Mouse (Mus musculus): ENCODE results near the gene Sf3b2. TPM values are rescaled to one million over a fixed set of nuclear protein-coding genes. Genes with fewer than 3 reads are reported as not detected.

Gene Sf3b2
- 418 and 450 TPM in 2 replicates for polyA plus RNA-seq (2014; fragmentation: Nextera tagmentation; extraction: Ambion mirVana)

GRCm38 (mm10) chr19:5294972-5295735 lies at the start of gene Sf3b2:
TSS of gene Sf3b2 (minus strand) at chr19:5295455.
- ATAC-seq (replicated peaks; ENCODE audit: low FRiP score): peak; percentile 93
- Histone ChIP-seq H3K4me3 (ENCODE audit: low read depth, low read length) (peak within 1 kb of the TSS; percentile 88), H3K36me3 (ENCODE audit: control insufficient read depth, insufficient read depth, low read length) (peaks cover 14% of the 10 kb centered on the region), H3K4me1 (replicated peaks; ENCODE audit: control insufficient read depth, insufficient read depth, low read length) (peaks cover 8% of the 10 kb centered on the region), H3K27me3 (ENCODE audit: control insufficient read depth, insufficient read depth, low read length) (no peaks in the 10 kb centered on the region), H3K9me3 (ENCODE audit: control insufficient read depth, low read length) (no peaks in the 10 kb centered on the region), H3K27ac (ENCODE audit: low read depth, low read length) (peak within 1 kb of the TSS; percentile 81), H3K4me2 (ENCODE audit: low read depth, low read length, severe bottlenecking) (peak within 1 kb of the TSS; percentile 68), H3K9ac (ENCODE audit: low read length) (peak within 1 kb of the TSS; percentile 89)
- under 1% methylated on average over 46 of the region's 46 CpGs for WGBS
- DNase-seq (ENCODE audit: low spot score): peak; percentile 98

- Histone ChIP-seq H3K36me3 (ENCODE audit: control insufficient read depth, insufficient read depth, low read length) (no peaks in the 10 kb centered on the region), H3K4me2 (ENCODE audit: low read depth, low read length, severe bottlenecking) (no peak overlapping the region), H3K9ac (ENCODE audit: low read length) (no peak overlapping the region), H3K4me1 (replicated peaks; ENCODE audit: control insufficient read depth, insufficient read depth, low read length) (no peaks in the 10 kb centered on the region), H3K4me3 (ENCODE audit: low read depth, low read length) (no peak overlapping the region), H3K9me3 (ENCODE audit: control insufficient read depth, low read length) (no peaks in the 10 kb centered on the region), H3K27ac (ENCODE audit: low read depth, low read length) (no peak overlapping the region), H3K27me3 (ENCODE audit: control insufficient read depth, insufficient read depth, low read length) (no peaks in the 10 kb centered on the region)
- DNase-seq (ENCODE audit: low spot score) (no peak), ATAC-seq (replicated peaks; ENCODE audit: low FRiP score) (no peak)
- 89% methylated on average over 7 of the region's 7 CpGs for WGBS
Observed at GRCm38 (mm10) chr19:5341360-5341759, 46.1 kb upstream of the Sf3b2 start.

GRCm38 (mm10) chr19:5337975-5338374 lies 42.7 kb upstream of the Sf3b2 start:
- no peaks in the 10 kb centered on the region for H3K4me1 ChIP-seq (replicated peaks; ENCODE audit: control insufficient read depth, insufficient read depth, low read length)
- no peak overlapping the region for H3K9ac ChIP-seq (ENCODE audit: low read length)
- no peaks in the 10 kb centered on the region for H3K27me3 ChIP-seq (ENCODE audit: control insufficient read depth, insufficient read depth, low read length)
- no peak overlapping the region for H3K27ac ChIP-seq (ENCODE audit: low read depth, low read length)
- H3K36me3 ChIP-seq (ENCODE audit: control insufficient read depth, insufficient read depth, low read length): no peaks in the 10 kb centered on the region
- H3K9me3 ChIP-seq (ENCODE audit: control insufficient read depth, low read length): no peaks in the 10 kb centered on the region
- H3K4me3 ChIP-seq (ENCODE audit: low read depth, low read length): no peak overlapping the region
- H3K4me2 ChIP-seq (ENCODE audit: low read depth, low read length, severe bottlenecking): no peak overlapping the region
- ATAC-seq (replicated peaks; ENCODE audit: low FRiP score): no peak
- DNase-seq (ENCODE audit: low spot score): peak; percentile 79
- 18% methylated on average over 5 of the region's 5 CpGs for WGBS

- Histone ChIP-seq H3K4me3 (ENCODE audit: low read depth, low read length) (no peak within 1 kb of the TSS), H3K9me3 (ENCODE audit: control insufficient read depth, low read length) (no peaks in the 10 kb centered on the region), H3K27ac (ENCODE audit: low read depth, low read length) (no peak within 1 kb of the TSS), H3K4me2 (ENCODE audit: low read depth, low read length, severe bottlenecking) (no peak within 1 kb of the TSS), H3K36me3 (ENCODE audit: control insufficient read depth, insufficient read depth, low read length) (no peaks in the 10 kb centered on the region), H3K9ac (ENCODE audit: low read length) (no peak within 1 kb of the TSS), H3K27me3 (ENCODE audit: control insufficient read depth, insufficient read depth, low read length) (no peaks in the 10 kb centered on the region), H3K4me1 (replicated peaks; ENCODE audit: control insufficient read depth, insufficient read depth, low read length) (no peaks in the 10 kb centered on the region)
- WGBS: 92% methylated on average over 6 of the region's 6 CpGs
- ATAC-seq (replicated peaks; ENCODE audit: low FRiP score) (no peak), DNase-seq (ENCODE audit: low spot score) (no peak)
Observed at GRCm38 (mm10) chr19:5335441-5335840, 40.2 kb upstream of the Sf3b2 start, which contains the start of gene Catsper1. TSS of gene Catsper1 (plus strand) at chr19:5335741.

GRCm38 (mm10) chr19:5334741-5335140 lies 39.5 kb upstream of the Sf3b2 start:
- WGBS: 83% methylated on average over 5 of the region's 5 CpGs
- Histone ChIP-seq H3K4me3 (ENCODE audit: low read depth, low read length) (no peak overlapping the region), H3K9ac (ENCODE audit: low read length) (no peak overlapping the region), H3K9me3 (ENCODE audit: control insufficient read depth, low read length) (no peaks in the 10 kb centered on the region), H3K27me3 (ENCODE audit: control insufficient read depth, insufficient read depth, low read length) (no peaks in the 10 kb centered on the region), H3K4me2 (ENCODE audit: low read depth, low read length, severe bottlenecking) (no peak overlapping the region), H3K36me3 (ENCODE audit: control insufficient read depth, insufficient read depth, low read length) (no peaks in the 10 kb centered on the region), H3K4me1 (replicated peaks; ENCODE audit: control insufficient read depth, insufficient read depth, low read length) (no peaks in the 10 kb centered on the region), H3K27ac (ENCODE audit: low read depth, low read length) (no peak overlapping the region)
- ATAC-seq (replicated peaks; ENCODE audit: low FRiP score): no peak
- DNase-seq (ENCODE audit: low spot score): no peak

GRCm38 (mm10) chr19:5327970-5328369 lies 32.7 kb upstream of the Sf3b2 start:
- no peak for DNase-seq (ENCODE audit: low spot score)
- Histone ChIP-seq H3K4me3 (ENCODE audit: low read depth, low read length) (no peak overlapping the region), H3K27ac (ENCODE audit: low read depth, low read length) (no peak overlapping the region), H3K27me3 (ENCODE audit: control insufficient read depth, insufficient read depth, low read length) (no peaks in the 10 kb centered on the region), H3K4me1 (replicated peaks; ENCODE audit: control insufficient read depth, insufficient read depth, low read length) (no peaks in the 10 kb centered on the region), H3K36me3 (ENCODE audit: control insufficient read depth, insufficient read depth, low read length) (no peaks in the 10 kb centered on the region), H3K4me2 (ENCODE audit: low read depth, low read length, severe bottlenecking) (no peak overlapping the region), H3K9ac (ENCODE audit: low read length) (no peak overlapping the region), H3K9me3 (ENCODE audit: control insufficient read depth, low read length) (no peaks in the 10 kb centered on the region)
- 83% methylated on average over 19 of the region's 19 CpGs for WGBS
- ATAC-seq (replicated peaks; ENCODE audit: low FRiP score): no peak

GRCm38 (mm10) chr19:5323801-5324200 lies 28.5 kb upstream of the Sf3b2 start:
- Histone ChIP-seq H3K4me1 (replicated peaks; ENCODE audit: control insufficient read depth, insufficient read depth, low read length) (no peaks in the 10 kb centered on the region), H3K4me2 (ENCODE audit: low read depth, low read length, severe bottlenecking) (no peak overlapping the region), H3K27me3 (ENCODE audit: control insufficient read depth, insufficient read depth, low read length) (no peaks in the 10 kb centered on the region), H3K9me3 (ENCODE audit: control insufficient read depth, low read length) (no peaks in the 10 kb centered on the region), H3K27ac (ENCODE audit: low read depth, low read length) (no peak overlapping the region), H3K4me3 (ENCODE audit: low read depth, low read length) (no peak overlapping the region), H3K36me3 (ENCODE audit: control insufficient read depth, insufficient read depth, low read length) (no peaks in the 10 kb centered on the region), H3K9ac (ENCODE audit: low read length) (no peak overlapping the region)
- ATAC-seq (replicated peaks; ENCODE audit: low FRiP score) (no peak), DNase-seq (ENCODE audit: low spot score) (no peak)
- WGBS: 66% methylated on average over 17 of the region's 17 CpGs

- Histone ChIP-seq H3K4me3 (ENCODE audit: low read depth, low read length) (no peak overlapping the region), H3K27ac (ENCODE audit: low read depth, low read length) (no peak overlapping the region), H3K27me3 (ENCODE audit: control insufficient read depth, insufficient read depth, low read length) (no peaks in the 10 kb centered on the region), H3K4me1 (replicated peaks; ENCODE audit: control insufficient read depth, insufficient read depth, low read length) (no peaks in the 10 kb centered on the region), H3K9me3 (ENCODE audit: control insufficient read depth, low read length) (peaks cover 2% of the 10 kb centered on the region; the same call in 1 of the 2 replicates), H3K36me3 (ENCODE audit: control insufficient read depth, insufficient read depth, low read length) (0 out of 2 replicates have a peak, but pooled peaks cover 2% of the 10 kb centered on the region), H3K4me2 (ENCODE audit: low read depth, low read length, severe bottlenecking) (no peak overlapping the region), H3K9ac (ENCODE audit: low read length) (no peak overlapping the region)
- ATAC-seq (replicated peaks; ENCODE audit: low FRiP score) (no peak), DNase-seq (ENCODE audit: low spot score) (no peak)
- 88% methylated on average over 8 of the region's 8 CpGs for whole genome bisulfite sequencing
Observed at GRCm38 (mm10) chr19:5313189-5313588, 17.9 kb upstream of the Sf3b2 start.

- Histone ChIP-seq H3K9me3 (ENCODE audit: control insufficient read depth, low read length) (no peaks in the 10 kb centered on the region; the same call in 1 of the 2 replicates), H3K9ac (ENCODE audit: low read length) (no peak overlapping the region), H3K27ac (ENCODE audit: low read depth, low read length) (no peak overlapping the region), H3K4me2 (ENCODE audit: low read depth, low read length, severe bottlenecking) (no peak overlapping the region), H3K27me3 (ENCODE audit: control insufficient read depth, insufficient read depth, low read length) (no peaks in the 10 kb centered on the region), H3K36me3 (ENCODE audit: control insufficient read depth, insufficient read depth, low read length) (peaks cover 5% of the 10 kb centered on the region; the same call in 1 of the 2 replicates), H3K4me1 (replicated peaks; ENCODE audit: control insufficient read depth, insufficient read depth, low read length) (no peaks in the 10 kb centered on the region), H3K4me3 (ENCODE audit: low read depth, low read length) (no peak overlapping the region)
- DNase-seq (ENCODE audit: low spot score): peak; percentile 60
- no peak for ATAC-seq (replicated peaks; ENCODE audit: low FRiP score)
- WGBS: 87% methylated on average over 7 of the region's 7 CpGs
Observed at GRCm38 (mm10) chr19:5309025-5309424, 13.8 kb upstream of the Sf3b2 start.
